Mouse (Mus musculus): ENCODE measurements around the gene Wsb1. TPM values are rescaled to one million over a fixed set of nuclear protein-coding genes. Genes with fewer than 3 reads are reported as not detected.
A peak's percentile ranks its signal among the peaks of the same experiment; 100 is the strongest.

Wsb1 gene
- polyA plus RNA-seq, 1 experiment from 2014 or later, result 265 TPM

DNA sequence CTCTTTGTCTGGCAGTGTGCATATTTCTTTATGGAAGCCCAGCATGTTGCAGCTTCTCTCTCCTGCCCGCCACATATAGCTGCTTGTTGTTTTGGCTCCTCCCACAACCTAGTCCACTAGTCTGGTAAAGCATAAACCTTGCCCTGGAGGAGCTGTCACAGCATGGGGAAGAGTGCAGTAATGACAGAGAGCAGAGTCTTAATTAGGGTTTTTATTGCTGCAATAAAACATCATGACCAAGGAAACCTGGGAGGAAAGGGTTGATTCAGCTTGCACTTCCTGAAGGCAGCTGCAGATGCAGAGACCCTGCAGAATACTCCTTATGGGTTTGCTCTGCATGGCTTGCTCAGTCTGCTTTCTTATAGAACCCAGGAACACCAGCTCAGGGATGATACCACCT, 39.5 kb upstream of the Wsb1 start:
- ATAC-seq (replicated peaks; ENCODE audit: low FRiP score, low read depth) (peak; percentile 59; the same call in 1 of the 2 replicates), DNase-seq (ENCODE audit: low spot score) (peak; percentile 94)
- no peaks in the 10 kb centered on the region for H3K36me3 ChIP-seq (ENCODE audit: insufficient read depth, low read length)
- H3K27ac ChIP-seq, result no peak overlapping the region
- H3K4me2 ChIP-seq (ENCODE audit: low read length), result no peak overlapping the region
- TF ChIP-seq CTCF (IDR thresholded peaks at IDR 0.05; ENCODE audit: low read depth), result no peak
- no peak overlapping the region for H3K9ac ChIP-seq (ENCODE audit: low read depth, low read length)
- no peaks in the 10 kb centered on the region for H3K9me3 ChIP-seq (replicated peaks; ENCODE audit: low read length)
- peaks cover 27% of the 10 kb centered on the region; the same call in 1 of the 2 replicates for H3K4me1 ChIP-seq (replicated peaks; ENCODE audit: insufficient read depth, low read length)
- H3K27me3 ChIP-seq (ENCODE audit: insufficient read depth, low read length), result no peaks in the 10 kb centered on the region
- H3K4me3 ChIP-seq (replicated peaks; ENCODE audit: low read depth, low read length), result no peak overlapping the region
- WGBS, result 19% methylated on average over 1 of the region's 1 CpGs

DNA sequence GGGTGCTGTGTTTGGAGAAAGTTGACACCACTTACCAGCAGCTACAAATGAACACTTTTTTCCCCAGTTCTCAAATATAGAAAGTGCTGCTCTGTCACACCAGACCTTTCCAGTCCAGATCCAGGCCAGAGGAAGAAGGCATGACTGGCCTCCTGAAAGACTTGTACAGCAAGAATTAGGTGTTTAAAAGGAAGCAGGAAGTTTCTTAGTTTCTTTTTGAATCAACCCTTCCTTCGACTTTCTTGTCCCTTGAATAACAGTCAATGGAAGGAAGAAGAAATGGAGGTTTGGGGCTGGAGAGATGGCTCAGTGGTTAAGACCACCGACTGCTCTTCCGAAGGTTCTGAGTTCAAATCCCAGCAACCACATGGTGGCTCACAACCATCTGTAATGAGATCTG, 38.6 kb upstream of the Wsb1 start:
- Histone ChIP-seq H3K4me1 (replicated peaks; ENCODE audit: insufficient read depth, low read length) (peaks cover 36% of the 10 kb centered on the region), H3K9me3 (replicated peaks; ENCODE audit: low read length) (no peaks in the 10 kb centered on the region), H3K27me3 (ENCODE audit: insufficient read depth, low read length) (no peaks in the 10 kb centered on the region), H3K9ac (ENCODE audit: low read depth, low read length) (no peak overlapping the region), H3K4me2 (ENCODE audit: low read length) (no peak overlapping the region), H3K27ac (peak overlapping the region; percentile 54; the same call in 1 of the 2 replicates), H3K36me3 (ENCODE audit: insufficient read depth, low read length) (no peaks in the 10 kb centered on the region), H3K4me3 (replicated peaks; ENCODE audit: low read depth, low read length) (no peak overlapping the region)
- WGBS, result 81% methylated on average over 3 of the region's 3 CpGs
- DNase-seq (ENCODE audit: low spot score) (no peak), ATAC-seq (replicated peaks; ENCODE audit: low FRiP score, low read depth) (no peak)
- no peak for TF ChIP-seq CTCF (IDR thresholded peaks at IDR 0.05; ENCODE audit: low read depth)

DNA sequence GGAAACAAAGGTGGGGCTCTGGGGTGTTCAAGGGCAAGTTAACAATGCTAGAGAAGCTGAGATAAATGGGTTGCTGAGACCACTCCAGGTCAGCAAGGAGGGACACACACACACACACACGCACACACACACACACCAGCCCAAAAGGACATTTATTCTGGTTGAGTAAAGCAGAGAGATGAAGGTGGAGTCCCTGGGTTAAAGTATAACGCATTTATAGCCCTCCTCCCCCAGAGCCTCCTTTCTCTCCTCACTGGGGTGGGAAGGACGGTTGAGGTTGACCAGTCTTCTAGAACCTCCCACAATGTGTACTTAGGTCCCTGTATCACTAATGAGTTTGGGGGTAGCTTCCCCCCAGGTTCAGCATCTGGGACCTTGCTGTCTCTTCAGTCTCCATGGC, 37.7 kb upstream of the Wsb1 start:
- H3K27me3 ChIP-seq (ENCODE audit: insufficient read depth, low read length), result no peaks in the 10 kb centered on the region
- H3K4me2 ChIP-seq (ENCODE audit: low read length), result no peak overlapping the region
- H3K4me1 ChIP-seq (replicated peaks; ENCODE audit: insufficient read depth, low read length), result peaks cover 44% of the 10 kb centered on the region
- no peak for TF ChIP-seq CTCF (IDR thresholded peaks at IDR 0.05; ENCODE audit: low read depth)
- WGBS, result 38% methylated on average over 3 of the region's 3 CpGs
- ATAC-seq (replicated peaks; ENCODE audit: low FRiP score, low read depth), result peak; percentile 63
- no peaks in the 10 kb centered on the region for H3K36me3 ChIP-seq (ENCODE audit: insufficient read depth, low read length)
- H3K27ac ChIP-seq, result peak overlapping the region; percentile 57; the same call in 1 of the 2 replicates
- H3K9me3 ChIP-seq (replicated peaks; ENCODE audit: low read length), result no peaks in the 10 kb centered on the region
- no peak overlapping the region for H3K4me3 ChIP-seq (replicated peaks; ENCODE audit: low read depth, low read length)
- peak; percentile 84 for DNase-seq (ENCODE audit: low spot score)
- H3K9ac ChIP-seq (ENCODE audit: low read depth, low read length), result no peak overlapping the region

DNA sequence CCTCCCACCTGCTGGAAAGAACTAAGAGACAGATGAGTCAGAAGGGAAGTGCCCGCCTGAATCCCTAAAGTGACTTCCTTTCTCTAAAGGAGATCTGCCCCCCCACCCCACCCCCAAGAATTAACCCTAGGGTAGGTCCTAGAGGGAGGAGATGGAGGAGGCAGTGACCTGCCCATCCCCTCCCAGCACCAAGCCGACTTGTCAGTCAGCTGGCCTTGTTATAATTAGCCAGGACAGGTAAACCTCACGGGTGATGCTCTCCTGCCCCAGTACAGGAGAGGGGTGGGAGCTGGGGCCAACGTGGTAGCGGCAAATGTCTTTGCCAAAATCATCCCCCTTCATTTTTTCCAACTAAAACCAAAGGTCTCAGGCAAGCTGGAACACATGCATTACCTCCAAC, 37.2 kb upstream of the Wsb1 start:
- WGBS, result 24% methylated on average over 5 of the region's 5 CpGs
- Histone ChIP-seq H3K27ac (peak overlapping the region; percentile 57), H3K4me1 (replicated peaks; ENCODE audit: insufficient read depth, low read length) (peaks cover 45% of the 10 kb centered on the region), H3K27me3 (ENCODE audit: insufficient read depth, low read length) (no peaks in the 10 kb centered on the region), H3K9me3 (replicated peaks; ENCODE audit: low read length) (no peaks in the 10 kb centered on the region), H3K9ac (ENCODE audit: low read depth, low read length) (no peak overlapping the region), H3K36me3 (ENCODE audit: insufficient read depth, low read length) (no peaks in the 10 kb centered on the region), H3K4me2 (ENCODE audit: low read length) (no peak overlapping the region), H3K4me3 (replicated peaks; ENCODE audit: low read depth, low read length) (no peak overlapping the region)
- no peak for TF ChIP-seq CTCF (IDR thresholded peaks at IDR 0.05; ENCODE audit: low read depth)
- DNase-seq (ENCODE audit: low spot score) (no peak), ATAC-seq (replicated peaks; ENCODE audit: low FRiP score, low read depth) (no peak)

DNA sequence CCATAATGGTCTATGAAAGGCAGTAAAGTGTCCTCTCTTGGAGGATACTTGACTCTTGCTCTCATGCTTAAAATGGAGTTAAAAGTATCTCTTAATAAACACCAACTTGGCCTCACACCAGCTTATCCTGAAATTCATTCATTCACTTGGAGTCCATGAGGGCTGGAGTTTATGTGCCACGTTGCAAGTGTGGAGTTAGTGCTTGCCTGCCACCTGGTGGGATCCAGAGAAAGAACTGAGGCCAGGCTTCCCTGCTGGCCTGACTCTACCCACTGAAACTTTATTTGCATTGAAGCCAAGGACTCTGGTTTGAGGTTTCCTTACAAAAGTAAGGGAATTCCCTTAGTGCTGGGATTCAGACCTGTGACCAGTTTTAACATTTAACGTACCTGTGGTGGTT, 36.0 kb upstream of the Wsb1 start:
- ATAC-seq (replicated peaks; ENCODE audit: low FRiP score, low read depth) (no peak), DNase-seq (ENCODE audit: low spot score) (peak; percentile 82)
- H3K27ac ChIP-seq, result 0 out of 2 replicates have a peak overlapping the region, but pooled peaks have one; percentile 57

DNA sequence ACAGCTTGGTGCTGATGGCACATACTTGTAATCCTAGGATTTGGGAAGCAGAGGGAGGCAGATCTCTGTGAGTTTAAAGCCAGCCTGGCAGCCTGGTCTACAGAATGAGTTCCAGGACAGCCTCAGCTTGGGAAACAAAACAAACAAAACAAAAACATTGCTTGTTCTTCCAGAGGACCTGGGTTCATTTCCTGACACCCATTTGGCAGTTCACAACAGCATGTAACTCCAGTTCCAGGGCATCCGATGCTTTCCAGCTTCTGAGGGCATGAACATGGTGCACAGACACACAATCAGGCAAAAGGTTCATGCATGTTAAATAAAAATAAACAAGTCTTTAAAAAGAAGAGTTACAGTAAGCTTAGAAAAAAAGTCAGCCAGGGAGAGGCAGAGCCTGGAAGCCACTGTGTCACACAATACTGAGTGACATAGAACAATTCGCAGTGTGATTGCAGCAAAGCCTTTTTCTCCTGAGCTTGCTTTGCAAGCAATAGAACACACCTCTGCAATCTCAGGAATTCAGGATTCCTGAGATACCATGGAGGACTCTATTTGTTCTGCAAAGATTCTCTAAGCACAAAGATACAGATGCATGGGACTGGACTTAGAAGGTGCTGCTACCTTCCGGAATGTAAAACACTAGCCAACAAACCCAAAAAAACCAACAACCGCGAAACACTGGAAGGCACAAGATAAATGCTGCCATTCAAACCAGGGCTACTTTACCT, 34.6 kb upstream of the Wsb1 start:
- H3K4me1 ChIP-seq (replicated peaks; ENCODE audit: insufficient read depth, low read length), result peaks cover 43% of the 10 kb centered on the region
- peak overlapping the region; percentile 43 for H3K27ac ChIP-seq
- WGBS, result 64% methylated on average over 5 of the region's 5 CpGs
- H3K36me3 ChIP-seq (ENCODE audit: insufficient read depth, low read length), result no peaks in the 10 kb centered on the region
- H3K9me3 ChIP-seq (replicated peaks; ENCODE audit: low read length), result no peaks in the 10 kb centered on the region
- TF ChIP-seq CTCF (IDR thresholded peaks at IDR 0.05; ENCODE audit: low read depth), result 0 out of 2 replicates have a peak, but pooled peaks have one; percentile 4
- DNase-seq (ENCODE audit: low spot score) (no peak), ATAC-seq (replicated peaks; ENCODE audit: low FRiP score, low read depth) (no peak)
- H3K9ac ChIP-seq (ENCODE audit: low read depth, low read length), result no peak overlapping the region
- H3K27me3 ChIP-seq (ENCODE audit: insufficient read depth, low read length), result no peaks in the 10 kb centered on the region
- H3K4me2 ChIP-seq (ENCODE audit: low read length), result no peak overlapping the region
- no peak overlapping the region for H3K4me3 ChIP-seq (replicated peaks; ENCODE audit: low read depth, low read length)

More for the DNA sequence above, 36.0 kb upstream of the Wsb1 start:
- TF ChIP-seq CTCF (IDR thresholded peaks at IDR 0.05; ENCODE audit: low read depth), result peak; percentile 85
- 51% methylated on average over 2 of the region's 2 CpGs for WGBS
- Histone ChIP-seq H3K36me3 (ENCODE audit: insufficient read depth, low read length) (no peaks in the 10 kb centered on the region), H3K4me1 (replicated peaks; ENCODE audit: insufficient read depth, low read length) (peaks cover 45% of the 10 kb centered on the region), H3K4me2 (ENCODE audit: low read length) (no peak overlapping the region), H3K4me3 (replicated peaks; ENCODE audit: low read depth, low read length) (no peak overlapping the region), H3K27me3 (ENCODE audit: insufficient read depth, low read length) (no peaks in the 10 kb centered on the region), H3K9me3 (replicated peaks; ENCODE audit: low read length) (no peaks in the 10 kb centered on the region), H3K9ac (ENCODE audit: low read depth, low read length) (no peak overlapping the region)

All from kidney, postnatal 0 days (tissue).